Mouse (Mus musculus) ES-Bruce4 (cell line): ENCODE data around the gene Fhl5.

ENCODE experiments used
- CTCF ChIP-seq: IDR thresholded peaks from one replicate; pipeline ENCODE4 v1.8.1; 2011; ENCODE audit warnings: low read depth, low read length
- EP300 ChIP-seq: IDR thresholded peaks from 2 replicates; pipeline ENCODE4 v1.6.1; 2011; ENCODE audit warnings: low read depth, low read length; ENCODE audit not compliant: insufficient read depth
- POLR2A ChIP-seq: IDR thresholded peaks from one replicate; pipeline ENCODE4 v1.8.1; 2011; ENCODE audit warnings: low read length; ENCODE audit not compliant: insufficient read depth

DNA sequence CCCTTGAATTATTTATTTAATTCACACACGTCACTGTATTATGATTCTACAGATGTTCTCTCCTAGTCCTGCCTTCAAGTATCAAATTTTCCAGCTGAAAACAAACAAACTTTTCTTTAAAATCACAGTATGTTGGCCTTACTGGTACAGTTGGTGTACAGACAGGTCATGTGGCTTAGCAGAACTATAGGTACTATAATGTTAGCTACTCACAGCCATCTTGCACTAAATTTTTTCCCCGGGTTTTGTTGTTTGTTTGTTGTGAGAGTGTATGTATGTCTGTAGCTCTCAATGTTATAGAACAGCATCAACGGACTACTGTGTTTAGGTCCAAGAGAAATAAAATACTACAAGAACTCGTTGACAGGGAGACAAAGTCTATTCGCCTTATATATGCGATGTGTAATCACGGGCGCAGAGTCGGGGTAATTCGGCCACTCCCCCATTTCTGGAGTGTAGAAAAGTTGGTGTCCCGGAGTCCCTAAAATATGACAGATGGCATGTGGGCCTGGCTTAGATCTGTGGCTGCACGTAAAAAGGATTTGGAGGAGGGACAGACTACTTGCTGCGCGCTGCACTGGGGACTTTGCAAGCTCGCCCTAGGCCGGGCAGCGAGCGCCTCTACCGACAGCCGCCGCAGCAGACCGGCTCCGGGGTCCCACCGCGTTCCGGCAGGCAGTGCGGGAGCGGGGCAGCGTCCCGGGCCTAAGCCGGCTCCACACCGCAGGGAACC is 38.4 kb upstream of the Fhl5 start:
- TF ChIP-seq CTCF = no peak
- no peak for TF ChIP-seq POLR2A
- TF ChIP-seq EP300 = no peak
